Mouse (Mus musculus) G1E (cell line): ENCODE results near the gene Arl15.

Experiments
- CTCF ChIP-seq: IDR thresholded peaks from 2 replicates; pipeline ENCODE4 v1.5.1; 2012; ENCODE audit warnings: low read depth, low read length, inconsistent platforms, mixed read lengths
- POLR2AphosphoS5 ChIP-seq: IDR thresholded peaks from 2 replicates; pipeline ENCODE4 v1.6.1; 2012; ENCODE audit warnings: low read depth, low read length, inconsistent platforms; ENCODE audit not compliant: insufficient replicate concordance
- TAL1 ChIP-seq: conservative IDR thresholded peaks from 2 replicates; pipeline ENCODE4 v1.6.1; 2012; ENCODE audit warnings: low read depth, low read length, inconsistent platforms, mixed read lengths

GRCm38 (mm10) chr13:114055686-114056085 is 261.4 kb downstream of the Arl15 start:
- TF ChIP-seq CTCF (no peak), TAL1 (no peak), POLR2AphosphoS5 (no peak)
